Mouse (Mus musculus): Measurements from ENCODE around the gene Them7. TPM values are rescaled to one million over a fixed set of nuclear protein-coding genes. Genes with fewer than 3 reads are reported as not detected.

Them7 gene
- polyA plus RNA-seq, 1 experiment, result not detected

DNA sequence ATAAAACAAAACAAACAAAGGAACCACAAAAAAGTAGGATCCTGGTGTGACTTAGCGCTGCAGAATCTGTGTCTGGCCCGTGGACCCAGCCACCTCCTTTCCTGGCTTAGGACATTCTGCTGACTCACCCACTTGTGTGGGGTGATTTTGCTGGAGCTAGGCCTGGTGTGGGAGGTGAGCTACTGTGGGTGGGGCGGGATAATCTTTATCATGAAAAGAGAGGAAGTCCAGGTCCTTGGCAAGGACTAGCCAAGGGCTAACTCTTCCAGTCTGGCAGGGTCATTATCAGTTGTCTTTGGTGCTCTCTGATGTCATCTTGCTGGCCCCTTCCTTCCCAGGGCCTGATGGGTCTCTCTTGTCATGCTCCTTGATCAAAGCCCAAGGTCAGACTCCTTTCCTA, 27.9 kb downstream of the Them7 start:
- no peak overlapping the region for H3K4me3 ChIP-seq (ENCODE audit: insufficient read depth, low read length)
- no peak for TF ChIP-seq CTCF (IDR thresholded peaks at IDR 0.05; ENCODE audit: extremely low read depth, insufficient read depth, low read length)
- TF ChIP-seq POLR2A (IDR thresholded peaks at IDR 0.05; ENCODE audit: extremely low read depth, insufficient read depth, low read length), result no peak
- no peak overlapping the region for H3K27ac ChIP-seq (ENCODE audit: insufficient read depth, low read length)
- H3K4me1 ChIP-seq (ENCODE audit: control insufficient read depth, insufficient read depth, low read length), result no peaks in the 10 kb centered on the region

GRCm38 (mm10) chr2:105252824-105253223, 28.7 kb downstream of the Them7 start:
- Histone ChIP-seq H3K4me3 (ENCODE audit: insufficient read depth, low read length) (no peak overlapping the region), H3K4me1 (ENCODE audit: control insufficient read depth, insufficient read depth, low read length) (no peaks in the 10 kb centered on the region), H3K27ac (ENCODE audit: insufficient read depth, low read length) (no peak overlapping the region)
- TF ChIP-seq CTCF (IDR thresholded peaks at IDR 0.05; ENCODE audit: extremely low read depth, insufficient read depth, low read length) (no peak), POLR2A (IDR thresholded peaks at IDR 0.05; ENCODE audit: extremely low read depth, insufficient read depth, low read length) (no peak)

- Histone ChIP-seq H3K27ac (ENCODE audit: insufficient read depth, low read length) (no peak overlapping the region), H3K4me3 (ENCODE audit: insufficient read depth, low read length) (no peak overlapping the region), H3K4me1 (ENCODE audit: control insufficient read depth, insufficient read depth, low read length) (no peaks in the 10 kb centered on the region)
- TF ChIP-seq CTCF (IDR thresholded peaks at IDR 0.05; ENCODE audit: extremely low read depth, insufficient read depth, low read length) (no peak), POLR2A (IDR thresholded peaks at IDR 0.05; ENCODE audit: extremely low read depth, insufficient read depth, low read length) (no peak)
These were observed 31.3 kb downstream of the Them7 start for GRCm38 (mm10) chr2:105255457-105255856.

- TF ChIP-seq POLR2A (IDR thresholded peaks at IDR 0.05; ENCODE audit: extremely low read depth, insufficient read depth, low read length) (no peak), CTCF (IDR thresholded peaks at IDR 0.05; ENCODE audit: extremely low read depth, insufficient read depth, low read length) (peak; percentile 28; the same call in 1 of the 2 replicates)
- no peak overlapping the region for H3K4me3 ChIP-seq (ENCODE audit: insufficient read depth, low read length)
- H3K4me1 ChIP-seq (ENCODE audit: control insufficient read depth, insufficient read depth, low read length), result no peaks in the 10 kb centered on the region
- H3K27ac ChIP-seq (ENCODE audit: insufficient read depth, low read length), result no peak overlapping the region
These were observed 32.4 kb downstream of the Them7 start for GRCm38 (mm10) chr2:105256427-105257071.

- Histone ChIP-seq H3K27ac (ENCODE audit: insufficient read depth, low read length) (no peak overlapping the region), H3K4me3 (ENCODE audit: insufficient read depth, low read length) (no peak overlapping the region), H3K4me1 (ENCODE audit: control insufficient read depth, insufficient read depth, low read length) (no peaks in the 10 kb centered on the region)
- TF ChIP-seq CTCF (IDR thresholded peaks at IDR 0.05; ENCODE audit: extremely low read depth, insufficient read depth, low read length) (no peak), POLR2A (IDR thresholded peaks at IDR 0.05; ENCODE audit: extremely low read depth, insufficient read depth, low read length) (no peak)
These were observed 33.3 kb downstream of the Them7 start for GRCm38 (mm10) chr2:105257376-105257775.

DNA sequence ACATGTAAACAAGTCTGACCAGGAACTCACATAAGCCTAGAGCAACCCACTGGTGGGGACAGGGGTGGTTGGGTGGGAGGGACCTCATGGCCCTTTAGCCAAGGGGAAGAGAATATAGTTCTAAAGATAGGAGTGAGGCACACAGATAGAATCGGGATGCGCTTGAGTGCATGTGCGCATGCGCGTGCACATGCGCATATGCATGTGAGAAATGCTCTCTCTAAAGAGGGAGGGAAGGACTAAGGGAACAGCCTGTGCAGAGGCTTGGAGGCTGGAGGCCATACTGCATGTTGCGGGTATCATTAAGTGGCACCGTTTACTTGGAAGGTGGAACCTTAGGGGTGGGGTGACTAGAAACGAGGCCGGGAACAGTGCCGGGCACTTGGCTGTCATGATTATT, 37.2 kb downstream of the Them7 start:
- Histone ChIP-seq H3K27ac (ENCODE audit: insufficient read depth, low read length) (no peak overlapping the region), H3K4me3 (ENCODE audit: insufficient read depth, low read length) (no peak overlapping the region), H3K4me1 (ENCODE audit: control insufficient read depth, insufficient read depth, low read length) (no peaks in the 10 kb centered on the region)
- no peak for TF ChIP-seq CTCF (IDR thresholded peaks at IDR 0.05; ENCODE audit: extremely low read depth, insufficient read depth, low read length)

DNA sequence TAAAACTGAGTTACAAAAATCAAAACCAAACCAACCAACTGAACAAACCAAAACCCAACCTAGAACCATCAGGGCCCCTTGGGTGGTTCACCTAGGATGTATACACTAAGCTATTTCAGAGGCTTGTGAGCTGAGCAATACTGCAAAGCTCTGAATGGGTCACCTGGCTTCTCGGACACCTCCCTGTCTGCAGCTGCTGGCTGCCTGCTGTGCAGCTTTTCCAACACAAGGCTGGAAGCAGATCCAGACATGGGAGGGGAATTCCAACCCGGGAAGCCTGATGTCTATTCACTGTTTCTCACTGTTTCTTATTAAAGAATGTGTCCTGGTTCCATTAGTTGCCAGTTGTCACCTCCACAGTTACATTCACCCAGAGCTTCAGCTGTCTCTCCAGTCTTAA, 39.1 kb downstream of the Them7 start:
- Histone ChIP-seq H3K27ac (ENCODE audit: insufficient read depth, low read length) (no peak overlapping the region), H3K4me3 (ENCODE audit: insufficient read depth, low read length) (no peak overlapping the region), H3K4me1 (ENCODE audit: control insufficient read depth, insufficient read depth, low read length) (no peaks in the 10 kb centered on the region)
- TF ChIP-seq CTCF (IDR thresholded peaks at IDR 0.05; ENCODE audit: extremely low read depth, insufficient read depth, low read length), result no peak
- no peak for TF ChIP-seq POLR2A (IDR thresholded peaks at IDR 0.05; ENCODE audit: extremely low read depth, insufficient read depth, low read length)

DNA sequence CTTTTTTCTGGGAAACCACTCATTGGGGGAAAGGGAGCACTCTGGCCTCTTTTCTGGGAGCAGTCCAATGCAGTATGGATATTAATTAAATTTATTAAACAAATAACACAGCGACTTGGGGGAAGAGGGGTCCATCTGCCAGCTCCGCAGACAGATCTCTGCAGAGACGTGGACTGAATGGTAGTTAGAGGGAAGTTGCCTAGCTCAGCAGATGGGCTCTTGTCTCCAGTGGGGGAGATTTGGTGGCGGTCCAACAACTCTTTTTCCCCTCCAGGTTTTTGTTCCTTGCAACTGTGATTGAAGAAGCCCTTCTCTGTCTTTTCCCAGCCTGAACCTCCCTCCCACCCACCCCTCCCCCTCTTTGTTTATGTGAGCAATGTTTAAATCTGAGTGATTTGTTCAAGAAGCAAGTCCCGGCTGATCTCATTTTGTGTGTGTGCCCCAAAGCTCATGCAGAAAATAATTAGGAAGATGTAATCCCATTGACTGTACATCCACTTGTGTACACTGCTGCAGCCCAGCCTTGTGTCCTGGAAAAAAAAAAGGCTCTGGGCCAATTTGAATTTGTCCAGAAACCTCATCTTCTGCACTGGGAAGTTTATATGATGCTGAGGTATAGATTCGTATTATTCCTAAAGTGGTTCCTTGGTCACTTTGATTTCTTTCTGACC, 58.4 kb downstream of the Them7 start:
- TF ChIP-seq POLR2A (IDR thresholded peaks at IDR 0.05; ENCODE audit: extremely low read depth, insufficient read depth, low read length), result no peak
- no peak for TF ChIP-seq CTCF (IDR thresholded peaks at IDR 0.05; ENCODE audit: extremely low read depth, insufficient read depth, low read length)
- H3K4me3 ChIP-seq (ENCODE audit: insufficient read depth, low read length), result no peak overlapping the region
- H3K4me1 ChIP-seq (ENCODE audit: control insufficient read depth, insufficient read depth, low read length), result no peaks in the 10 kb centered on the region
- H3K27ac ChIP-seq (ENCODE audit: insufficient read depth, low read length), result no peak overlapping the region

DNA sequence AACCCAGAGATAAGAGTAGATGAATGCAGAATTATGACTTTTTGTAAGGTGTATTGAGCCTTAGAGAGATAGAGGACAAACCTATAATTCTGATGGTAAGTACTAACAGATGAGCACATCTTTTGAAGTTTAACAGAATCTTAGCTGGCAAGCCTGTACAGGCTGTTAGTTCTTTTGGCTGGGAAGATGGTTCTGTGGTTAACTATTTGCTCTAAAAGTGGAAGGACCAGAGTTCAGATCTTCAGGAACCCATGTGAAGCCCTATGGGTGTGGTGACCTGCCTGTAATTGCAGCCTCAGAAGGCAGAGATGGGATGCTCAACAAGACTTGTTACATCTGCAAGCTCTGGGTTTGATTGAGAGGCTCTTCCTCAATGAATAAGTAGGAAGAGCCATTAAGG, 59.7 kb downstream of the Them7 start:
- Histone ChIP-seq H3K27ac (ENCODE audit: insufficient read depth, low read length) (no peak overlapping the region), H3K4me3 (ENCODE audit: insufficient read depth, low read length) (no peak overlapping the region), H3K4me1 (ENCODE audit: control insufficient read depth, insufficient read depth, low read length) (no peaks in the 10 kb centered on the region)
- TF ChIP-seq POLR2A (IDR thresholded peaks at IDR 0.05; ENCODE audit: extremely low read depth, insufficient read depth, low read length) (no peak), CTCF (IDR thresholded peaks at IDR 0.05; ENCODE audit: extremely low read depth, insufficient read depth, low read length) (no peak)

DNA sequence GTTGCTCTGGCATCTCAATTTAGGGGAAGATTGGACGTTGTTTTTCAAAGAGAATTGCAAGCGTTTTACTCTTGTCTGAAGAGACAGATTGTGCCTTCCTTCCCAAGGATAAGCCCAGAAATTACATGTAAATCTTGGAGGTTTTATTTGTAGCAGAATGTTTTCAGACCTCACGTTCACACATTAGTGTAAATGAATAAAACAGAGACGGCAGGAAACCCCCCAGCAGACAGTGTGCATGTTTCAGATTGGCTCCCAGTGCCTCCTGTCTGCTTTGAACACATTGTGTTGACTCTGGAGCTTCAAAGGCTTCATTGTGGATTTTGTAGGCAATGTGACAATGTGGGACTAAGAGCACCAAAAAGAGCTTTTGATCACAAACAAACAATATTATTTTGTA, 60.7 kb downstream of the Them7 start:
- Histone ChIP-seq H3K4me3 (ENCODE audit: insufficient read depth, low read length) (no peak overlapping the region), H3K27ac (ENCODE audit: insufficient read depth, low read length) (no peak overlapping the region), H3K4me1 (ENCODE audit: control insufficient read depth, insufficient read depth, low read length) (no peaks in the 10 kb centered on the region)
- TF ChIP-seq CTCF (IDR thresholded peaks at IDR 0.05; ENCODE audit: extremely low read depth, insufficient read depth, low read length) (no peak), POLR2A (IDR thresholded peaks at IDR 0.05; ENCODE audit: extremely low read depth, insufficient read depth, low read length) (no peak)

Measured in cortical plate, adult 2 months (tissue).